Mouse (Mus musculus) urinary bladder, adult 2 months (tissue): ENCODE data around the gene Rasl10b. TPM values are rescaled to one million over a fixed set of nuclear protein-coding genes. Genes with fewer than 3 reads are reported as not detected.

Source experiments
- DNase-seq: peaks from one replicate; pipeline ENCODE4 v3.0.0; 2022; ENCODE audit warnings: low spot score
- polyA plus RNA-seq: library from polyadenylated mRNA; depleted of rRNA; stranded (reverse); fragments of >200 nt; gene quantifications from 2 replicates; pipeline ENCODE4 v1.2.3, GENCODE M21; 2012

Rasl10b gene
- polyA plus RNA-seq, 1 experiment, result 0.25 TPM

GRCm38 (mm10) chr11:83432533-83432932, 23.6 kb downstream of the Rasl10b start:
- DNase-seq, result no peak

GRCm38 (mm10) chr11:83437377-83437776, 28.4 kb downstream of the Rasl10b start, which contains the start of gene 1700020L24Rik:
1700020L24Rik (plus strand) TSS chr11:83437677.
- DNase-seq, result no peak

- no peak for DNase-seq
Measured at GRCm38 (mm10) chr11:83439426-83440060, 30.6 kb downstream of the Rasl10b start.

- peak; percentile 79 for DNase-seq
Measured at GRCm38 (mm10) chr11:83440081-83441064, 31.4 kb downstream of the Rasl10b start.

- no peak for DNase-seq
Measured at GRCm38 (mm10) chr11:83441235-83441634, 32.3 kb downstream of the Rasl10b start.

GRCm38 (mm10) chr11:83442596-83443267, 33.8 kb downstream of the Rasl10b start:
- no peak for DNase-seq

- DNase-seq, result no peak
Measured at GRCm38 (mm10) chr11:83443824-83444223, 34.9 kb downstream of the Rasl10b start.

GRCm38 (mm10) chr11:83445001-83445400, 36.1 kb downstream of the Rasl10b start:
- no peak for DNase-seq

GRCm38 (mm10) chr11:83447612-83448011, 38.7 kb downstream of the Rasl10b start:
- no peak for DNase-seq

GRCm38 (mm10) chr11:83448021-83448926, 39.3 kb downstream of the Rasl10b start:
- DNase-seq, result no peak

- no peak for DNase-seq
Measured at GRCm38 (mm10) chr11:83448927-83449236, 39.9 kb downstream of the Rasl10b start.

GRCm38 (mm10) chr11:83449298-83449697, 40.4 kb downstream of the Rasl10b start:
- DNase-seq, result no peak

- no peak for DNase-seq
Measured at GRCm38 (mm10) chr11:83450550-83450949, 41.6 kb downstream of the Rasl10b start.

GRCm38 (mm10) chr11:83451281-83451680, 42.3 kb downstream of the Rasl10b start:
- no peak for DNase-seq

GRCm38 (mm10) chr11:83454548-83454947, 45.6 kb downstream of the Rasl10b start:
- no peak for DNase-seq

GRCm38 (mm10) chr11:83455608-83456007, 46.7 kb downstream of the Rasl10b start:
- DNase-seq, result no peak

- DNase-seq, result no peak
Measured at GRCm38 (mm10) chr11:83457257-83457656, 48.3 kb downstream of the Rasl10b start.

- DNase-seq, result no peak
Measured at GRCm38 (mm10) chr11:83457912-83458601, 49.1 kb downstream of the Rasl10b start.

- DNase-seq, result no peak
Measured at GRCm38 (mm10) chr11:83461462-83462027, 52.6 kb downstream of the Rasl10b start.

- peak; percentile 67 for DNase-seq
Measured at GRCm38 (mm10) chr11:83462711-83463244, 53.8 kb downstream of the Rasl10b start, which contains the start of gene Mmp28. Mmp28 (minus strand) TSS chr11:83463071.
